Mouse (Mus musculus) thymus, adult 2 months (tissue): ENCODE data around the gene Srgap2. TPM values are rescaled to one million over a fixed set of nuclear protein-coding genes. Genes with fewer than 3 reads are reported as not detected.

Experiments
- DNase-seq: peaks from one replicate; pipeline ENCODE4 v3.0.0; 2021
- H3K27ac ChIP-seq: fragments of 200-500 bp; 2 replicates; pipeline ENCODE4 v1.5.1; 2012; ENCODE audit warnings: low read length, control low read depth; ENCODE audit not compliant: control insufficient read depth, insufficient read depth
- H3K27me3 ChIP-seq: fragments of 200-500 bp; 2 replicates; pipeline ENCODE4 v1.6.1; 2012; ENCODE audit warnings: mild to moderate bottlenecking, low read length, moderate library complexity, mixed read lengths; ENCODE audit not compliant: control insufficient read depth, insufficient read depth
- H3K36me3 ChIP-seq: fragments of 200-500 bp; 2 replicates; pipeline ENCODE4 v1.6.1; 2012; ENCODE audit warnings: mild to moderate bottlenecking, low read length, moderate library complexity; ENCODE audit not compliant: control insufficient read depth, insufficient read depth
- H3K4me1 ChIP-seq: fragments of 200-500 bp; replicated peaks from 2 replicates; pipeline ENCODE4 v1.6.1; 2012; ENCODE audit warnings: low read length; ENCODE audit not compliant: control insufficient read depth, insufficient read depth
- H3K4me3 ChIP-seq: fragments of 200-500 bp; 2 replicates; pipeline ENCODE4 v1.5.1; 2012; ENCODE audit warnings: mild to moderate bottlenecking, low read length, control low read depth, moderate library complexity; ENCODE audit not compliant: control insufficient read depth, insufficient read depth
- CTCF ChIP-seq: fragments of 200-500 bp; IDR thresholded peaks from 2 replicates; pipeline ENCODE4 v1.5.1; 2012; ENCODE audit warnings: mild to moderate bottlenecking, control low read depth, low read length, moderate library complexity, borderline replicate concordance; ENCODE audit not compliant: control insufficient read depth, poor library complexity, insufficient read depth; ENCODE audit errors: extremely low read depth
- POLR2A ChIP-seq: fragments of 200-500 bp; IDR thresholded peaks from 2 replicates; pipeline ENCODE4 v1.6.1; 2012; ENCODE audit warnings: mild to moderate bottlenecking, low read length, control low read depth, moderate library complexity; ENCODE audit not compliant: control insufficient read depth, poor library complexity, insufficient read depth; ENCODE audit errors: extremely low read depth
- WGBS: fragments of 180-500 bp; shearing (Covaris S2); methylation state at CpG from one replicate; pipeline ENCODE4 v1.1.7; 2018; 5-methylcytosine and 5-hydroxymethylcytosine counted together
- polyA plus RNA-seq: library from polyadenylated mRNA; depleted of rRNA; stranded (reverse); fragments of >200 nt; gene quantifications from 2 replicates; pipeline ENCODE4 v1.2.3, GENCODE M21; 2012

The Srgap2 gene
- polyA plus RNA-seq, 1 experiment, result 28.3 TPM

GRCm38 (mm10) chr1:131298171-131298570 is 229.0 kb downstream of the Srgap2 start:
- Histone ChIP-seq H3K4me3 (no peak overlapping the region), H3K4me1 (no peaks in the 10 kb centered on the region), H3K36me3 (0 out of 2 replicates have a peak, but pooled peaks cover 4% of the 10 kb centered on the region), H3K27me3 (no peaks in the 10 kb centered on the region), H3K27ac (no peak overlapping the region)
- no peak for TF ChIP-seq CTCF
- no peak for DNase-seq
- WGBS, result 97% methylated on average over 9 of the region's 9 CpGs

GRCm38 (mm10) chr1:131296726-131297125 is 230.4 kb downstream of the Srgap2 start:
- H3K36me3 ChIP-seq, result 0 out of 2 replicates have a peak, but pooled peaks cover 4% of the 10 kb centered on the region
- WGBS, result 97% methylated on average over 7 of the region's 7 CpGs
- TF ChIP-seq CTCF, result no peak
- TF ChIP-seq POLR2A, result no peak

GRCm38 (mm10) chr1:131295200-131295599 is 232.0 kb downstream of the Srgap2 start:
- no peak for TF ChIP-seq POLR2A
- TF ChIP-seq CTCF, result no peak
- no peak overlapping the region for H3K4me3 ChIP-seq
- 96% methylated on average over 8 of the region's 8 CpGs for WGBS

More at GRCm38 (mm10) chr1:131296726-131297125, 230.4 kb downstream of the Srgap2 start:
- Histone ChIP-seq H3K27ac (no peak overlapping the region), H3K4me3 (no peak overlapping the region), H3K27me3 (no peaks in the 10 kb centered on the region), H3K4me1 (no peaks in the 10 kb centered on the region)
- DNase-seq, result no peak

GRCm38 (mm10) chr1:131293922-131294250 is 233.3 kb downstream of the Srgap2 start:
- H3K4me3 ChIP-seq, result no peak overlapping the region
- DNase-seq, result no peak
- no peaks in the 10 kb centered on the region for H3K4me1 ChIP-seq
- 97% methylated on average over 2 of the region's 2 CpGs for WGBS
- TF ChIP-seq CTCF (no peak), POLR2A (no peak)
- H3K27me3 ChIP-seq, result no peaks in the 10 kb centered on the region
- no peak overlapping the region for H3K27ac ChIP-seq
- H3K36me3 ChIP-seq, result 0 out of 2 replicates have a peak, but pooled peaks cover 4% of the 10 kb centered on the region

More at GRCm38 (mm10) chr1:131295200-131295599, 232.0 kb downstream of the Srgap2 start:
- Histone ChIP-seq H3K27ac (no peak overlapping the region), H3K4me1 (no peaks in the 10 kb centered on the region), H3K27me3 (no peaks in the 10 kb centered on the region), H3K36me3 (0 out of 2 replicates have a peak, but pooled peaks cover 4% of the 10 kb centered on the region)
- DNase-seq, result no peak

GRCm38 (mm10) chr1:131293221-131293921 is 233.8 kb downstream of the Srgap2 start:
- Histone ChIP-seq H3K36me3 (0 out of 2 replicates have a peak, but pooled peaks cover 4% of the 10 kb centered on the region), H3K4me1 (peaks cover 2% of the 10 kb centered on the region), H3K4me3 (no peak overlapping the region), H3K27ac (no peak overlapping the region), H3K27me3 (no peaks in the 10 kb centered on the region)
- TF ChIP-seq CTCF (no peak), POLR2A (no peak)
- whole genome bisulfite sequencing, result 97% methylated on average over 4 of the region's 4 CpGs
- no peak for DNase-seq

GRCm38 (mm10) chr1:131290648-131291047 is 236.5 kb downstream of the Srgap2 start:
- WGBS, result 53% methylated on average over 2 of the region's 2 CpGs
- TF ChIP-seq CTCF (no peak), POLR2A (no peak)
- Histone ChIP-seq H3K27me3 (no peaks in the 10 kb centered on the region), H3K36me3 (0 out of 2 replicates have a peak, but pooled peaks cover 4% of the 10 kb centered on the region), H3K4me3 (no peak overlapping the region), H3K27ac (no peak overlapping the region), H3K4me1 (peaks cover 2% of the 10 kb centered on the region)
- DNase-seq, result peak; percentile 75

GRCm38 (mm10) chr1:131288938-131289337 is 238.2 kb downstream of the Srgap2 start:
- Histone ChIP-seq H3K4me3 (no peak overlapping the region), H3K4me1 (peaks cover 2% of the 10 kb centered on the region), H3K27ac (no peak overlapping the region), H3K36me3 (no peaks in the 10 kb centered on the region), H3K27me3 (no peaks in the 10 kb centered on the region)
- no peak for DNase-seq
- TF ChIP-seq CTCF, result no peak
- TF ChIP-seq POLR2A, result no peak
- WGBS, result 92% methylated on average over 6 of the region's 6 CpGs
